Mouse (Mus musculus) cerebral cortex, adult 2 months (tissue): Measurements from ENCODE around the gene Rab6a.

Source experiments
- WGBS: fragments of 180-500 bp; shearing (Covaris S2); methylation state at CpG from one replicate; pipeline ENCODE4 v1.1.7; 2018; 5-methylcytosine and 5-hydroxymethylcytosine counted together

Rab6a gene

GRCm38 (mm10) chr7:100607214-100608129 is at the start of gene Rab6a:
TSS of gene Rab6a (plus strand) at chr7:100607410.
- WGBS = under 1% methylated on average over 103 of the region's 105 CpGs

GRCm38 (mm10) chr7:100559331-100559730 is 47.9 kb upstream of the Rab6a start:
- 94% methylated on average over 4 of the region's 4 CpGs for WGBS

DNA sequence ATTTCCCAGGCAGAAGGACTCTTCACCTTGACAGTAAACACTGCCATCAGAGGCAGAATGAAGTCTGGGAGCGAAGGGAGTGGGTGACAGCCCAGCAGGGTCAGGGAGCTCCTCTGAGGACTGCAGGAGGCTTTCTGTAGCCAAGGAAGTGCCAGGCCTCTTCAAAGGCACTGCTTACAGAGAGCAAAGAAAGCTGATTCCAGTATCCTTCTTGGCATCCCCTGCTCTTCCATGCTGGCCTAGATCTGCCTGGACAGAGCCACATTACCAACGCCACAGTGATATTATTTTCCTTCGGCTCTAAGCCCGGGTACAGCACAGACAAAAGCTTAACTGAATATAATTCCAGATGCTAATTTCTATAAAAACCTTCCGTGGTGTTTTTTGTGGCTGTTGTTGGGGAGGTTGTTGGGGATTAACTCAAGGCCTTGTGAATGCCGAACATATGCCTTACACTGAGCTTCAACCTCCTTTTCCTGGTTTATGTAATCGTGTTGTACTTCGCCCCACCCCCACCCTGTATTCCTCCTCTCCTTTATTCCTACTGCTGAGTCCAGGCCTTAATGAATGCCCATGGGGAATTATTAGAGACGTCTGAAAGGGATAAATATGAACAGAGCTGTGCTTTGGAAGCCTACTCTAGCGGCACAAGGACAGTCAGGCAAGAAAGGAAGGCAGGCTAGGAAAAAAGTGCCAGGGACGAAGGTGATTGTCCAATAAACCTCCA is 45.2 kb upstream of the Rab6a start:
- 44% methylated on average over 11 of the region's 11 CpGs for WGBS

- 85% methylated on average over 5 of the region's 5 CpGs for whole genome bisulfite sequencing
Observed at GRCm38 (mm10) chr7:100567238-100567637, 40.0 kb upstream of the Rab6a start.

GRCm38 (mm10) chr7:100570930-100571715 is 36.1 kb upstream of the Rab6a start:
- 96% methylated on average over 3 of the region's 3 CpGs for WGBS

DNA sequence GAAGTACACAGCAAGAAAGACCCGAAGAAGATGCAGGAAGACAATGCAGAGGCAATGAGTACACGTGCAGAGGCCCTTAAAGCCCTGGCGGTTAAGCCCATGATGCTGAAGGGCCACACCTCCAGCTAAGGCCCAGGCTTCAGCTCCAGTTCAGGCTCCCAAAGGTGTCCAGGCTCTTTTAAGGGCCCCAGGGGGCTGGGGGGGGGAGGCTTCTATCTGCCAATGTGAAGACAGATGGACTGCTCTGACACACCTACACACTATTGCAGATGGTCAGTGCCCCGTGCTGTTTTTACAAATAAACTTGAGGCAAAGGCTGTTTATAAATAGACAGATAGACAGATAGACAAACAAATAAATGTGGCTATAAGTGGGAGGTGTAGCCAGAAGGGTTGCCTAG is 35.1 kb upstream of the Rab6a start:
- 78% methylated on average over 4 of the region's 4 CpGs for WGBS

- 58% methylated on average over 4 of the region's 4 CpGs for WGBS
Observed at GRCm38 (mm10) chr7:100572704-100573103, 34.5 kb upstream of the Rab6a start.

DNA sequence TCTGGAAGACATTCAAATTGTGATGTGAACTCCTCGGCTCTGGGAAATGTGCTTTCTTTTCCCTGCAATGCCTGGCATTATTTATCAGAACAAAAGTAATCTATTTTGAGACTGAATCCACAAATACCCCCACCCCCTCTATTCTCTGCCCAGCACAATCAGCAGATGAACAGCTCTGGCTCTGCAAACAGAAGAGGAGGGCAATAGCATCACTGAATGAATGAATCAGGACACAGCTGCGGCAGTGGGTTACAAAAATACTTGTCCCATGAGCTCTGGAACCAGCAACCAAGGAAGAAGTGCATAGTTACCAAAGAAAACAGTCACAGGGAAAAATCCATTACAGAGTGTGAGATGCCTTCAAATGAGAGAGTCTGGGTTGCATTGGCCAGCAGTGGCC is 28.4 kb upstream of the Rab6a start:
- WGBS = 36% methylated on average over 2 of the region's 2 CpGs

- WGBS = 29% methylated on average over 7 of the region's 7 CpGs
Observed at GRCm38 (mm10) chr7:100582235-100582634, 25.0 kb upstream of the Rab6a start.

DNA sequence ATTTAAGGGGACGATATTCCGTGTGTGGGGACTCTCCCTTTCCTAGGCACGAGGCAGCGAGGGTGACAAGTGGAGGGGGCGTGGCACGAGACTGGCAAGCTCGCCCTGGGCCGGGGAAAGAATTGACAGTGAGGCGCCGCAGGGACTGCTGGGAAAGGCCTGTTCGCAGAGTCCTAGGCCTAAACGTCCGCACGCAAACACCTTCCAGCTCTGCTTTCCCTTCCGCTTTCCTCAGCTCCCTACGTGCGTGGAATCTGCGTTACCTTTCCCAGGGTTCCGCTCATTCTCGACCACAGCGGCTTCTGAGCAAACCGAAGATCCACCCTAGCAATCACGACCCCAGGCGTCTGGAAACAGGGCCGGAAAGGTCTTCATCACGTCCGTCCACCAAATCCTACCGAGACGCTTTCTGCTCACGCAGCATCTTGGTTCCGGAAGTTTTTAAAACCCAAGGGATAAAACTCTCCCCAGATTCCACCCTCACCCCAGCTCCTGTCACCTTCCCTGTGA is 24.4 kb upstream of the Rab6a start:
- under 1% methylated on average over 31 of the region's 31 CpGs for WGBS

- 24% methylated on average over 1 of the region's 1 CpGs for WGBS
Observed at GRCm38 (mm10) chr7:100589816-100590215, 17.4 kb upstream of the Rab6a start.

DNA sequence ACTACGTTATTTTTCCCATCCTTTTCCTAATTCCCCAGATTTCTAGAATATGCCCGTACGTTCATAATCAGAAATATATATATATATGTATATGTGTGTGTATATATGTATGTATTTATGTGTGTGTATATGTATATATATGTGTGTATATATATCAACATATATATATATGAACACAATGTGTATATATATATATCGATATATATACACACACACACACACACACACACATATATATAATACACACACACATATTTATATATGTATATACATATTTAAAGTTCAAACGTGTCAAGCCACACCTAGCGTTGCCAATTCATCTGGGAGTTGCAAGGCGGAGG is 16.7 kb upstream of the Rab6a start:
- WGBS = 23% methylated on average over 7 of the region's 7 CpGs

DNA sequence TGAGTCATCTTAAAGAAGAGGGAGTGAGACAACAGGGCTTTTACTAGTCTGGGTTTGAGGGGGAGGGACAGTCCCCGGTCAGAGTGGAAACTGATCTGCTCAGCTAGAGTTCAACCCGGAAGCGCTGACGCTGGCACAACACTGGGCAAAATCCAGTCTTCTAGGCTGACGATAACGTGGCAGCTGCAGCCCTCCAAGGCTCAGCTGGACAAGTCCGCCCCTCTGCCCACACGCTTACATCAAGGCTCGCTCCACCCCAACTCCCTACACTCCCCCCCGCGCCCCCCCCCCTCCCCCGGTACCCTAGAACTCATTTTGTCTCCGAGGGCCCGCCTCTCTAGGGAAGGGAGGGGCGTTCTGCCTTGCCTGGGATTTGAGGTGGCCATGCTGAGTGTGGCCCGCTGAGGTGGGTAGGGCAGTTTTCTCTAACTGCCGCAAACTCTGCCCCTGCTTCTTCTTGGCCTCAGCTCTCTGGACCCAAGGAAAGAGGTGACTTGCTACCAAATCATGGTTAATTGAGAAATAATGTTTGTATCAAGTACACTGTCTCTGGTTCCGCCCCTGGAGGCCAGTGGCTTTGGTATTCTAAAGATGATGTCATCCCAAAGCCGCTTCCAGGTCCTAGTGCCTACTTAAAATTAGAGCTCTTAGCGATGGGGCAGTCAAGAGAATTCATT is 16.2 kb upstream of the Rab6a start:
- under 1% methylated on average over 18 of the region's 20 CpGs for WGBS

DNA sequence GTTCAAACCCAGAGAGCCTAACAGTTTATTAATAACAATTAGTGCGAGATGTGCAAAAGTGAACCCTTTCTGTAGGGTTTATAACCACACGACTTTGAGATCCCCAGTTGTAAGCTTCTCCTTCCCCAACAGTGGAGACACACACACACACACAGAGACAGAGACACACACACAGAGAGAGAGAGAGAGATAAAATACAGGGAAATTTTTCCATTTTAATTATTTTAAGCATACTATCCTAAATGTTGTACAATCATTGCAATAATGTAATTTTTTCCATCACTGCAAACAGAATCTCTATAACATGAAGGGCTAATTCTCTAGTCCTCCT is 15.7 kb upstream of the Rab6a start:
- 7% methylated on average over 2 of the region's 2 CpGs for WGBS

- 38% methylated on average over 5 of the region's 5 CpGs for WGBS
Observed at GRCm38 (mm10) chr7:100600211-100600610, 7.0 kb upstream of the Rab6a start.

DNA sequence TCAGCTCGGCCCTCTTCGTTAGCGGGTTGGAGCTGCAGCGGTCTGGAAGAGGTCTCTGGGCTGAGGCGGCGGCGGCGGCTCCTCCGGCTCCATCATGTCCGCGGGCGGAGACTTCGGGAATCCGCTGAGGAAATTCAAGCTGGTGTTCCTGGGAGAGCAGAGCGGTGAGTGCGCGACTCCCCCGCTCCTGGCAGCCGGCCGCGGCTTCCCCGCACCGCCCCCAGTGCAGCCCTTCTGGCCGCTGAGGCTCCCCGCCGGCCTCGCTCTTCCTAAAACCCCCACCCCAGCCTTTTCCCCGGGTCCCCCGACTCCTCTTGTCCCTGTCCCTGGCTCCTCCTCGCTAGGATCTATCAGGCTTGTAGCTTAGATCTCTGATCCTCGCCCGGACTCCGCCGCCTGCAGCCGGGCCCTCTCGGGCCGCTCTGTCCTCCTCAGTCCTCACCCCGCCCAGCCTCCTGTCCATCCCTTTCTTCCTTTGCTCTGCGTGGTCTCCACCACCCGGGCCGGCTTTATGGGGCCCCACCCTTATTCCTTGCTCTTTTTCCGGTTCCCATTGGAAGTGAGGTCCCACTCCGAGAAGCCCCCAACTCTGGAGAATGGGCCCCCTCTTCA is 1.0 kb downstream of the Rab6a start, which contains the start of gene Mrpl48:
Gene Mrpl48 (minus strand): TSS at position 172 of the 612 bp plus-strand sequence.
- 2% methylated on average over 43 of the region's 43 CpGs for WGBS

GRCm38 (mm10) chr7:100608910-100609309 is 1.7 kb downstream of the Rab6a start:
- 3% methylated on average over 4 of the region's 4 CpGs for WGBS

DNA sequence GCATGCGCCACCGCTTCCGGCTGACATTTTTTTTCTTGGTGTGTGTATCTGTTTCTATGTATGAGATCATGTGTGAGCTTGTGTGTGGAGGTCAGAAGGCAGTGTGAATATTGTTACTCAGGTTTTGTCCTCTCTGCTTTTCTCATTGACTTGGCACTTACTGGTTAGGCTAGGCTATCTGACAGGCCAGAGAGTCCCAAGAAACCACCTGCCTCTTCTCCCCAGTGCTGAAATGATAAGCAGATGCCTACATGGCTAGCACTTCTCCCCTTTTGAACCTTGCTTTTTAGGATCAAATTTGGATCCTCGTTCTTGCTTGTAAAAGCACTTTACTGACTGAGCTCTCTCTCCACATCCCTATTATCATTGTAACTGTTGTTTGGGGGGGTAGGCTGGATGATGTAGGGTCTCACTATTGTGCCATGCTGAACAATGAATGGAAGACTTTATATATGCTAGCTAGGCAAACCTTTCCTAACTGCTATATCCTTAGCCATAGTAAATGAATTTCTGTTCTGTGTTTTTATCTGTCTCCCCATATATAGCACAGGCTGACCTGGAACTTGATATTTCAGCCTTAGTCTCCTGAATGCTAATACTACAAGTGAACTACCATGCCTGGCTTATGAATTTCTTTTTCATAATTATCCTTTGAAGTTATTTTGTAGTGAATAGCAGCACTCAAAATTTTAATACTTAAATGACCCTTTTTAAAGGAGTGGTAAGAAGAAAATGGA is 9.1 kb downstream of the Rab6a start:
- 86% methylated on average over 4 of the region's 4 CpGs for WGBS

GRCm38 (mm10) chr7:100622277-100622676 is 15.1 kb downstream of the Rab6a start:
- 73% methylated on average over 2 of the region's 2 CpGs for WGBS

- WGBS = 61% methylated on average over 3 of the region's 3 CpGs
Observed at GRCm38 (mm10) chr7:100624538-100624937, 17.3 kb downstream of the Rab6a start.
